Mouse (Mus musculus) spleen, postnatal 10 days (tissue): ENCODE data around the gene Lrrc17.

Source experiments
- DNase-seq, 2 experiments: peaks; one replicate each; pipeline ENCODE4 v3.0.0; 2021 to 2022; ENCODE audit warnings: low spot score in 2 of 2

The Lrrc17 gene

DNA sequence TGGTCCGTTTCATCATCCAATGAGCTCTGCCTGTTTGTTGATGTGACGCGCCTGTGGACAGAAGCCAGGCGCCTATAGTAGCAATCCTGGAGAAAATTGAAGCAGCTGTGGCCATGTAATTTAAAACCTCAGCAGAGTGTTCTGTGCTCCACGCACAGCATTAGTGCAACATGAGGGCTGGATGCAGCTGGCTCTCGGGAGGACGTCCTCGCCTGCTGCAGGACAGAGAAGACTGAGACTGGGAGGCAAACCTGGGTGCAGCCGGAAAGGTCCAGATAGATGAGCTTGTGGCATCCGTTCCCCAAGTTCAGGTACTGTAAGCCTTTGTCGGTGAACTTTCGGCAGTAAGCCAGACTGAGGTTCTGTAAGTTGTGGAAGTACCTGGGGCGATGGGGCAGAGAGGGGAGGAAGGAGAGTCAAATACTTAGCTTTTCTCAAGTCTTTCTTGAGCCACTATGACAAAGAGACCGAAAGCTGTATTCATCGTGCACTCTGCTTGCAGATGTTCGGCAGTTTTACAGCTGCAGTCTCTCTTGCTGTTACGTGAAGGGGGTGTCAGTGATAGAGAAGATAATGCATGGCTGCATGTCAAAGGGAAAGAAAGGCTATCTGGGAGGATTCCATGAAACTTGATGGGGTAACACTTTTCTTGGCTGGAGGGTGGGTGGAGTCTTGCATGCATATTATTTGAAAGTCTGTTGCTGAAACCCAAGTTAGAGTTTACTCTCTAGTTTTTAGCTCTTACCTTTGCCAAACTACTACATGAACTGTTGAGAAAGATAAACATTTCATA lies at the start of gene Lrrc17:
Gene Lrrc17 (plus strand): TSS at position 151 of the 793 bp plus-strand sequence.
- DNase-seq, result no peak

DNA sequence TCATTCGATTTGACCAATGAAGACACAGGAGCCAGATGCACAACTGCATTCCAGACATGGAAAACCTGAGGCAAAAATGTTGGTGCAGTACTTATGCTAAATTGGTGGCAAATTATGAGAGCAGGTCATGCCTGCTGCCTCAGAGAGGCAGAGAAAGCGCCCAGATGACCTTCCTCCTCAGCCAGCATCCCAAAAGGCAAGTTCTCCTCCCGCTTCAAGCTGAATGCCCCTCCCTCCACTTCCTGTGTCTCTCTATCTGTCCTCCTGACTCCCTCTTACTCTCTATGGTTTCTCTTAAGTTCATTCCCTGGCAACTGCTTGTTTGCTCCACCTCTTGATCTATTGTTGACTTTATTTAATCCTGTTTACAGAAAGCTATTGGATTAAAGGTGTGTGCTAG lies 48.6 kb upstream of the Lrrc17 start:
- DNase-seq, result no peak

DNA sequence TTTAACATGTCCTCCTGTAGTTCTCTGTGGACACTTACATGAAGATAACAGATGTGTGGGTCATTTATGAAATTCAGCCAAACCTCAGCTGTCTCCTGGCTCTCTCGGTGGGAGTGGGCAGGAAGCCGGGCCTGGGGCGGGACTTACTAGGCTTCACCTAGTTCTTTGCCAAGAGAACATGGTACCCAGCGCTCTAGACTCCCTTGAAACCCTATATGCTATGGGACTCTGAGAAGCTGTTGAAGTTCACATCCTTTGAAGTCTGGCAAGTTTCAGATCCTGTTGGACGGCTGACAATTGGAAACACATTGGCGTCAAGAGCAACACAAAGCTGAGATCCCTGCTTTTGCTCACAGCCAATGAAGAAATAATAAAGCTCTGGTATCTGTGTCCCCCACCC lies 47.0 kb upstream of the Lrrc17 start:
- no peak for DNase-seq

DNA sequence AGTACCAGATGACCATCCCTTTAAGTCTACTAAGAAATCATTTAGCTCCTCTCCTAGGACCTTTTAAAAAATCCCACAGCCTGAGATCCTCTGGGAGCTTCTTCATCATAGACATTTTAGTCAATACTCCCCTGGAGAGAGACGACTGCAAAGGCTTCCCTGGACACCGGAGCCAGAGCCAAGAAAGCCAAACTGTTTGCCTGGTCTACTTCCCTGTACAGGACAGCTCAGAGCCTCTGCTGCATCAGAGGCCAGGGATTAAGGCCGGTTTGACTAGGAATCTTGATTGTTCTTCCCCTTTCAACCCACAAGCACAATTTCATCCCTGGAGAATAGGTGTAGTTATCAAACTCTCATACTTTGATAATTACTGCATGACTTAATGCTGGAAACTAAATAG lies 46.5 kb upstream of the Lrrc17 start:
- no peak for DNase-seq

DNA sequence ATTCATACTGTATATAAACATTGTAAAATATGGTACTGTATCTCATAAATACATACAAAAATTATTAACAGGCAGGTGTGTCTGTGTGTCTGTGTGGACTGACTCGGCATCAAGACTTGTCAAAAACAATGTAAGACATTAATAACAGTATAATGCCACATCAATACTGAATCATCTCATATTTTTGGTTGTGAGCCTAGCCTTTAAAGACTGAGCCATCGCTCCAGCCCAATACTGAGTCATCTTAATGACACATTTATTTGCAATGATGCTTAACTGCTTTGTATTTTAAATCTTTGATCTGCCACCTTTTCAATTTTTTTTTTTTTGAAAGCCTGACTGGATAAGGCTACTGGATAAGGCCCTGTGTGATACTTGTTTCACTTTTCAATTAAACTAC lies 44.9 kb upstream of the Lrrc17 start:
- no peak for DNase-seq

DNA sequence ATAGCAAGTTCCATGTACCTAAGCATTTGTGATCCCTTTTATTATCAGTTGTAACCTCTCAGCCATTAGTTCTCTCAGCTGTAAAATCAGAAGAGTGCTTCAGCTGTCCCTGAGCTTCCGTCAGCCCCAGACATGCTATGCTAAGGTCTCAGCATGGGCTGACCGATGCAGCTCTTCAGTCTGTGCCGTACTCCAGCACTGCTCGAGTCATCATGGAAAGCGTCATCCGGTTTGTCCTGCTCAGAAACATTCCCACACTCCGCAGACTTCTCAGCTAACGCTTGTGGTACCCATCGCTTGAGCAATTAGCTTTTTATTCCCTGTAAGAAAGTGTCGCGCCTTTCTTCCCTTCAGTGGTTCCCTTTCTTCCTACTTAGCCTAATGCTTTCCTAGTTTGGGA lies 44.4 kb upstream of the Lrrc17 start:
- DNase-seq, result no peak

DNA sequence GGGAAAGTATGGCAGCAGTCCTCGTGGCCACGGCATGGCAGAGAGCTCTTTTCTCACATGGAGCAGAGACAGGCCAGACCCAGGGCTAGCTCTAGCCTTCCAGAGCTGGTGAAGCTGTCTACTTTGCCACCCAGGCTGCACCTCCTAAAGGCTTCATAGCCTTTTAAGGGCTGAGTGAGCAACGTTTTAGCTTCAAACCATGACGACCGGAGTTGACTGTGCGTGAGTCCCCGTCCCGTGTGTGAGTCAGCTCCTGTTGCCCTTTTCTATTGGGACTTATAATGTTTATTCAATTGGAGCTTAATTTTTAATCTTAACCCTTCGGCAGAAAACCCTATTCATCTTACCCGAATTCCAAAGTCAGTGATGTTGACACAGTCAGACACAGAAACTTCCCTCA lies 43.2 kb upstream of the Lrrc17 start:
- no peak for DNase-seq

DNA sequence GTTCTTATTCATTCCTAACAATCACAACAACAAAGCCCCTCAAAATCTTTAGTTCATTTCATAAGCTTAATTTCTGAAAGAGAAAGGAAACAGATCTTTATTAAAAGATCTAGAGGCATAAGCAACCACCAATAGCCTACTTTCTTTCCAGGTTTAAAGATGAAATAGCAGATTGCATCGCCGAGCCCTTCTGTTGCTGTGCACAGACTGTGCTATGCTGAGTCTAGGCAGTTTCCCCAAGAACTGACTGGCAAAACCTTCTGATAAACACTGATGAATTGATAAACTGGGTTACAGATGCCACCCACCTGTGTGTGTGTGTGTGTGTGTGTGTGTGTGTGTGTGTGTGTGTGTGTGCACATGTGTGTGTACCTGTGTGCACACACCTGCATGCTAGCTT lies 42.4 kb upstream of the Lrrc17 start:
- no peak for DNase-seq

DNA sequence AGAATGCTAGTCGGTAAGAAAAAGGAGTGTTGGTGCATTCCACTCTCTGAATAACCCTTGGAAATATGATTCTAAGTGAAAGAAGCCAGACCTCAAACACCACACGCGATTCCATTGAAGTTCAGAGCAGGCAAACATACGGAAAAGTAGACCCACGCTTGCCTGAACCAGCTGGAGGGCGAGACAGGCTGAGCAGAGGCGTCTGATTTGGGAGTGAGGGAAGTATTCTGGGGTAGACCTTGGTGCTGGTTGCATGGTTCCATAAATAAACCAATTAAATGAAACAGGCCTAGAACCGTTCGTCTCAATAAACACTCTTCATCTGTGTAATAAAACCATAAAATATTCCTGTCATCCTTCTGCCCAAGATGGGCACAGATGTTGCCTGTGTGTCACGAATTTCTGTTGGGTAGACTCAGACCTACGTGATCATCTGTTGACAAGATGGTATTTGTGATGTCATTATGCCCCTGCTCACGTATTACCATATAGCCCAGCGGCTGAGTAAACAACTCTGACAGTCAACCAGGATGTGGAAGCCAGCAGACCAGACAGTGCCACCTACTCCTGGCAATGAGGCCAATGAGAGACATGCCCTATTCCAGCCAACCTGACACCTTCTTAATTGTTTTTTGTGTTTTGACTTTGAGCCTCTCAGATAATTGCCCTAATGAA lies 40.3 kb upstream of the Lrrc17 start:
- no peak for DNase-seq

DNA sequence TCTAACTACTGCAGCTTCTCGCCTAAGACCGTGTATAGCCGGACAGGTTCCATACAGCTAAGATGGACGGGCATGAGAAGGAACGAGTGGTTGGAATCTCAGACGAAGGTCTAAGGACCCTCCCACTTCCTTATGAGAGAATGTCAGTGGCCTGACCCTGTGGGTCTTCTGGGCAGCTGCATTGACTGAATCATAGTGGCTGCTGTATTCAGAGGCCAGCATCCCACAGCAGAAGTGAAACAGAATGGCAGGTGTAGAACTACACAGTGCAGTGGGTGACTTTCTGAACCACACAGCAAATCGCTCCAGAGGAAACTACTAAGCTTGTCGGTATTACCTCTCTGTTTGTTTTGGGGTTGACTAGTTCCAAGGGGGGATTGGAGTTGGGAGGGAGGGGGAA lies 38.2 kb upstream of the Lrrc17 start:
- no peak for DNase-seq

DNA sequence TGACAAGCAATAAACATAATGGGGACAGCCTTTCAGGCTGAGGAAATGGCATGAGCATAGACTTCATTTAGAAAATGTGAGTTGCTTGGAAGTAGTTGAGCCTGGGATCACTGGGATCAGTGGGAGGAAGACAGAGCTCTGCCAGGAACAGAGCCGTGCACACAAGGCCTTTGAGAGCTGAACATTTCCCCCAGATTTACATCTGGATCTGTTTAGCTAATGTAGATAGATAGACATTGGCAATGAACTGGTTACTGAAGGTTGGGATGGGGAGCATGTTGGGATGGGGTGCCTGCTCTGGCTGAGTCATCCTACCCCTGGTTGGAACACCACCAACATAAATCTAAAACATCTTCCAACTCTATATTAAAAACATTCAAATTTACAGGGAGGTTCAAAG lies 36.5 kb upstream of the Lrrc17 start:
- no peak for DNase-seq

DNA sequence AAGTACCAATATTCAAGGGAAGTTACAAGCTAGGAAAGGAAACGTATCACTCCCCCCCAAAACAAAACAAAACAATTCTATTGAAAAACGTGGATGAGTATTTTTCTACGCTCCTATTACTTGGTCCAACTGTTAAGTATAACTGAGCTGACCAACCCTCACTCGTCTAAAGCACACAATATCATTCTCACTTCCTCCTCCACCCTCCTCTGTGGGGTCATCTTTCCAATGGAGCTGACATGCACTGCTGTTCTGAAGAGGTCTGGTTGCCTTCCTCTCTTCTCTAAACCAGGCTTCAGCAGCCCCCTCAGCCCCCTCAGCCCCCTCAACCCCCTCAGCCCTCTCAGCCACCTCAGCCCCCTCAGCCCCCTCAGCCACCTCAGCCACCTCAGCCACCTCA lies 33.6 kb upstream of the Lrrc17 start:
- no peak for DNase-seq

DNA sequence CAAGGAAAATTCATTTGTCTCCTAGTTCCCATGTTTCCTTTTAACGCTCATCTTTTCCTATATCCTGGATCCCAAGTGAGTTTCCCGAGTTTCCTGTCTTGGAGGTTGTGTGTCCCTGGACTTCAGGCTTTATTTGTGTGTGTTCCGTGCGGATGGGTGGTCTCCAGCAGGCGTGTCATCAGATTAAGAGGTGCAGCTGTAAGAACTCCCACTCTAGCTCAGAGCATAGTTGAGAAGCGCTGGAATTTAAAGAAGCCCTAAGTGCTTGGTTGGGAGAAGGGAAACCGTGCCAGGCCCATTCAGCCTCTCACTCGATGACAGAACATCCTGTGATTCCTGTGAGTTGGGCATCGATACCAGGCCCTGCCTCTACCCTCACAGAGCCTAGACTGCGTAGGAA lies 30.0 kb upstream of the Lrrc17 start:
- no peak for DNase-seq

DNA sequence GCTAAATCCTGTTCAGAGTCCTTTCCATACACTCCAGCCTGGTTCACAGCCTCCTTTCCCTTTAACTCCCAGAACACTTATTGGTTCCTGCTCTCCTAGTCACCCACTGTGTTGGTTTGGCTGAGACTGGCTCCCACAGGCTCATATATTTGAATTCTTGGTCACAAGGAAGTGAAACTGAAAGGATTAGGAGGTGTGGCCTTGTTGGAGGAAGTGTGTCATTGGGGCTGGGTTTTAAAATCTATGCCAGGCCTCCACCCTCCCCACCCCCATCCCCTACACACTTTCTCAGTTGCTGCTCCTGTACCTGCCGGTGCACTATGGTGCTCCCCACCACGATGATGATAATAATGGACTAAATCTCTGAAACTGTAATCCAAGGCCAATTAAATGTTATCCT lies 25.8 kb upstream of the Lrrc17 start:
- DNase-seq, result no peak

DNA sequence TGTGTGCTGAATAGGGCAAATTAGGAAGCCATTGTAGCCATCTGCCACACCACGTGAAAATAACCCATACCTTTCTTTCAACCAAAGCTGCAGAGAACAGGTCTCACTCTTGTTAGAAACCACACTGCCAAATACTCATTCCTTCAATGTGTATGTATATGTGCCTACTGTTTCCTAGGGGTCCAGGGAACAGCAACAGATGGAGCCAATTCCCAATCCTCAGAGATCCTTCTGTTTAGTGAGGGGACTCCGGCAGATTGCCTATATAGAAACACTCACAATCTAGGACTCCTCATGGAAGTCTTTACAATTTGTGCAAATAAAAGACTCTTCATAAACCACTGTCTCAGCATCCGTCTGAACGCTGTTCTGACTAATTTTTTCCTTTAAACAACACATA lies 25.2 kb upstream of the Lrrc17 start:
- no peak for DNase-seq

DNA sequence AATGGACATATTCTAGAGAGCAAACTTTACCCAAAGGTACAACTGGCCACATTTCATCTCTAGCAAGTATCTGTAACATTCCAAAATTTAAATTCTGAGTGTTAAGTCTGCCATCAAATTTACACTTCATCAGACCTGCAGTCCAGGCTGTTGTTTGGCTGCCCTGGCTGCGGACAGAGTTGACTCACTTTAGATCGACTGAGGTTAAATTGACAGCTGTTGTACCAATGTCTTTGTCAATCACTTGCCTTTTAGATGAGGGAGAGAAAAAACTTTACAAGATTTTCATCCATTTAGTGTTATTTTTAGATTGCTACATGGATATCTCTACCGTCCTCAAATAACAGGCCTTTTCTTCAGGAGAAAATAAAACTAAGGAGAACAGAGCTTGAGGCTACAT lies 24.2 kb upstream of the Lrrc17 start:
- DNase-seq, result no peak

DNA sequence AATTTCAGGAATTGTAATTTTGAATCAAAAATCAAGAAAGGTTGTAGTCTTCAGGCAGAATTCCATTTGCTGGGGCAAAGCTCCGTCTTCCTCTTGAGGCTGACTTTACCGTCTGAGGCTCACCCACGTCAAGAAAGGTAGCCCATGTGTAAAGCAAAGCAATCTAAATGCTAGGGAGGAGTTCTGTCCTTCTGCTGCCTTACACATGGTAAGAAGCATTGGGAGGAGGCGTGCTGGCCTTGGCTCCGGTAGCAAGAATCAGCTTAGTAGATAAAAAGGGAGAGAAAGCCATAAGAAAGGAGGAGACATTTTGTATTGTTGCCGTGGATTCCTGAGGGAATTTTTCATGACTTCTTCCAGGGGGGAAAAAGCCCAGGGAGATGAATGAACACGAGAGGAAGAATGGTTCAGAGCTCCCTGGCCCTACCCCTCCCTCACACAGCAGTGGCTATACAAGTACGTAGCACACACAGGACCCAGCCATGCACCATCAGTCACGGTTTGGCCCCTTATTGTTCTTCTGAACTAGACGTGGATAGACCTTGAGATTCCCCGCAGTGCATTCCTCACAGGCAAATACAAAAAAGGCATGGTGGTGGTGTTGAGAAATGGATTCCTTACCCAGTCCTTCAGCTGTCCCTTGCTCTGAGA lies 16.4 kb upstream of the Lrrc17 start:
- DNase-seq, result no peak

DNA sequence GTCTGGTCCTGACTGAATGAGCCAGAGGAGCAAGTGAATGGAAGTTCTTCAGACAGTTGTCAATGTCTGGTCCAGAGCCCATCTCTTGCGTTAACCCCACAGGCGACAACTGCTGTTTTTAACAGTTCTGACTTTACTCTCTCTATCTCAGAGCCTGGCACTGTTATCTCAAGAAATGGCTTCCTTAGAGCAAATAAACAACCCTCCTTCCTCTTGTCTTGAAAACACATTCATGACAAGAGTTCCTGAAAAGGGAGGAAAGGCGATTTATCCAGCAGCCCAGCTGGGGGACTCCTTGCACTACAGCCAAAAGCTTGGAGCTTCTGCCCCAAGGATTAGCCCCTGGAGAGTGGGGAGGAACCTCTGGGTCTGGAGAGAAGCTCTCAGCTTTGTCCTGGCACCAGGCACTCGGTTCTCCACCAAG lies 15.9 kb upstream of the Lrrc17 start:
- no peak for DNase-seq

DNA sequence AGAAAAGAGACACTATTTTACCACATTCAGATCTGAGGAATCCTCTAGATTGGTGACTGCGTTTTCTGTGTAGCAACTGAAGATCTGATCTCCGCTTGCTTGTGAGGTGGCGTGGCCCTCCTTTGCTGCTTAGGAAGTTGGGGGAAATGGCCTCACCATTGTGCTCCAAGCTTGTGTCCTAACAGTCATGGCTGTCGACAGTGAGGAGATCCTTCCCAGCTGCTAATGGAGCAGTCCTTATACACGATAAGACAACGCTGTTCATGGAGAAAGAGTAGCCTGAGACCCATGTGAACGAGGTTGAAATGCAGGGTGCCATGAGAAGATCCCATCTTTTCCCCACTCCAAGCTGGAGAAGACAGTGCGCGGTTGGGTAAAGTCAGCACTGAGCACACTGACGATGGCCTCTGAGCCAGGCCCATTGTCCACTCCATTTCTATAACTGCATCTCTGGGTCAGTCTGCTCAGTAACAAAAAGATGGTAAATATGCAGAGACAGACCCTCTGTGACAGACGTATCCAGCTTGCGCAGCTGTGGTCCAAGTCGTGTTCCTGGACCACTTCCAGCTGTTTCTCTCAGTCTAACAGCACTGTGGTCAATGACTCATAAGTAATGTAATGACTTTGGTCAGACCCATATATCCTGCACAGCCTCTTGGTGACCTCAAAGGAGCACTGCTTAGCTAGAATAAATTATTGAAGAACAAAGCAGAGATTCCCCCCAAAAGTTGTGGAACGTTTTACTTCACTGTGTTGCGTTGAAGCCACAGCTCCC lies 15.1 kb upstream of the Lrrc17 start:
- no peak for DNase-seq

DNA sequence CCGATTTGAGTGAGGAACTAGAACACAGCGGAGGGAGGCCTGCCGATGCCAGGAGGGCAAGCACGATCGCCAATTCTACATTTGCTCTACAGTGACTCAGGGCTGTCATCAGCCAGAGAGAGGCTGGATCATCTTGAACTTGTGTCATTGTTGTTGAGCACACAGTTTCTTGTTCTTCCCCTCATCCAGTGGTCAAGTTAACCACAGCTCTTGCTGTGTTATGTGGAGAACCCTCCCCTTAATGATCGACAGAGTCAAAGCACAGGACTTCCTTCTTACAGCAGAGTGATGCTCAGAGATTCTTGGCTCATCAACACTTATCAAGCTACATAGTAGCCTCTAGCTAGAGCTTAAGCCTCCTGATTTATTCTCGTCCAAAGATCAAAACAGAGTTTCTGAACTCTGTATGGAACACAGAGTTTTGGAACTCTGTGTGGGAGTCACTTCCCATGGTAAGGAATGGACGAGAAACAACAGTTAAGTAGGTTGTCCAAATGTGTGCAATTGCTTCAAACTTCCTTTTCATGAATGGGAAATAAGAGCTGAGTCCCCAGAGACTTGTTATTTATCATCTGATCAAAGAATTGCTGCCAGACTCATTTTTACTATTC lies 14.1 kb upstream of the Lrrc17 start:
- no peak for DNase-seq

DNA sequence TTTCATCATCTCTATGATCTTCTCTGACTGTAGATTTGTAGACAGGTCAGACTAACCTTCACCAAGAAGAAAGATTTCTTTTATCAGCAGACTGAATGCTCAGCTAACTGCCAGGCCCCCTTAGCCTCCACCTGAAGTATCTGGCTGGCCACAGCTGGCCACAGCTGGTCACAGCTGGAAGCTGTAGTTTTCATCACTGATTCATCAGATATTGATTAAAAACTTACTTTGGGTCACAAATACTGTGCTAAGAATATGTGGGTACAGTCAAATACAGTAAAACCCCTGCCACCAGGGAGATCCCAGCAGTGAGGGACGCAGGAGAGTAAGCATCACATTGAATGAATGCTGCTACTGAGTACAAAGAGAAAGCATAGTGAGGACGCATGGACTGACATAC lies 11.2 kb upstream of the Lrrc17 start:
- no peak for DNase-seq

DNA sequence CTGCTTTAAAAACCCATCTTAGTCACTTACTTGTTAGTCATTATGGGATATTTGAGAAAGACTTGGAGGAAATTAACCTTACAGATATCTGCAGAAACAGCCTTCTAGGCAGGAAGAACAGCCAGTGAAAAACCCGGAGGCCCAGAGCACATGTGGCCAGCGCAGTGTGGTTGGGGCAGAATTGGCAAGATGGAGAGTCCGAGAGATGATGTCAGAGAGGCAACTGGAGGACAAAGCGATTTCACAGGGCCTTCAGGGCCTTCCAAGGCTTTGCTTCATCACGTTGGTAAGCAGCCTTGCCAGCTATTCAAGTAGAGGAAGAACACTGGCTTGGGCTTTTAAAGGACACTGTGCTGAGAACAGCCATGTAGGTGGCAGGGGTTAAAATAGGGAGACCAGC lies 10.4 kb upstream of the Lrrc17 start:
- DNase-seq, result no peak
